Mouse (Mus musculus) embryonic facial prominence, embryonic 12.5 days (tissue): ENCODE results near the gene Rpl6. TPM values are rescaled to one million over a fixed set of nuclear protein-coding genes. Genes with fewer than 3 reads are reported as not detected.
"Not testable (repeated sequence)": the region's sequence is repeated elsewhere in the genome, so short reads cannot be mapped to it uniquely, and the experiment has no call there.

Source experiments
- ATAC-seq: fragments of 200-750 bp; cut with Nextera tagmentation; 2 replicates; pipeline ENCODE4 v1.8.0; 2017; ENCODE audit not compliant: insufficient number of reproducible peaks, insufficient read depth, low FRiP score, low TSS enrichment
- H3K27ac ChIP-seq: fragments of 300-500 bp; sonication (generic); 2 replicates; pipeline ENCODE4 v1.5.1; 2016; ENCODE audit warnings: mild to moderate bottlenecking
- H3K27me3 ChIP-seq: fragments of 300-500 bp; sonication (generic); 2 replicates; pipeline ENCODE4 v1.6.1; 2016; ENCODE audit warnings: mild to moderate bottlenecking, moderate library complexity
- H3K36me3 ChIP-seq: fragments of 300-500 bp; sonication (generic); 2 replicates; pipeline ENCODE4 v1.6.1; 2016; ENCODE audit warnings: mild to moderate bottlenecking
- H3K4me1 ChIP-seq: fragments of 300-500 bp; sonication (generic); 2 replicates; pipeline ENCODE4 v1.6.1; 2016
- H3K4me2 ChIP-seq: fragments of 300-500 bp; sonication (generic); replicated peaks from 2 replicates; pipeline ENCODE4 v1.6.1; 2016; ENCODE audit warnings: mild to moderate bottlenecking, moderate library complexity
- H3K4me3 ChIP-seq: fragments of 300-500 bp; sonication (generic); 2 replicates; pipeline ENCODE4 v1.5.1; 2016; ENCODE audit warnings: mild to moderate bottlenecking
- H3K9ac ChIP-seq: fragments of 300-500 bp; sonication (generic); 2 replicates; pipeline ENCODE4 v1.6.1; 2016; ENCODE audit warnings: mild to moderate bottlenecking, moderate library complexity
- H3K9me3 ChIP-seq: fragments of 300-500 bp; sonication (generic); 2 replicates; pipeline ENCODE4 v1.6.1; 2016; ENCODE audit warnings: mild to moderate bottlenecking, moderate library complexity
- WGBS: fragments of 180-500 bp; shearing (Covaris S2); methylation state at CpG from one replicate; pipeline ENCODE4 v1.1.7; 2016; 5-methylcytosine and 5-hydroxymethylcytosine counted together
- polyA plus RNA-seq: library from polyadenylated mRNA; unstranded; fragments of >200 nt; fragmentation: Nextera tagmentation; extraction: Ambion mirVana; gene quantifications from 2 replicates; pipeline ENCODE4 v1.2.1, GENCODE M21; 2016

Gene Rpl6
- polyA plus RNA-seq, 1 experiment from 2014 or later, result 603 TPM

DNA sequence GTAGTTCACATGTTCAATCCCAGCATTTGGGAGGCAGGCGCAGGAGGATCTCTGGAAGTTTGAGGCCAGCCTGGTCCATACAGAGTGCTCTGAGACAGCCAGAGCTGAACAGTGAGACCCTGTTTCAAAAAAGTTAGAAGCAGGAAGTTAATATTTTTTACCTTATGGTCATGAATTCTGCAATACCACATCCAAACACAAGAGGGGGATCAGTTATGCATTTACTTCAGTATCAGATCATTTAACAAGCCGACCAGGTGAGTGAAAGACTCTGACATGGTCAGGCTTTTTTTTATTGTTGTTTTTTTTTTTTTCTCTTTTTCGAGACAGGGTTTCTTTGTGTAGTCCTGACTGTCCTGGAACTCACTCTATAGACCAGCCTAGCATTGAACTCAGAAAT lies 2.5 kb upstream of the Rpl6 start:
- ATAC-seq, result no peak
- H3K27ac ChIP-seq, result no peak overlapping the region
- no peak overlapping the region for H3K9ac ChIP-seq
- peaks cover 13% of the 10 kb centered on the region for H3K36me3 ChIP-seq
- no peaks in the 10 kb centered on the region for H3K27me3 ChIP-seq
- 42% methylated on average over 3 of the region's 3 CpGs for WGBS
- no peak overlapping the region for H3K4me2 ChIP-seq
- H3K4me3 ChIP-seq, result no peak overlapping the region
- H3K9me3 ChIP-seq, result no peaks in the 10 kb centered on the region
- H3K4me1 ChIP-seq, result peaks cover 12% of the 10 kb centered on the region

DNA sequence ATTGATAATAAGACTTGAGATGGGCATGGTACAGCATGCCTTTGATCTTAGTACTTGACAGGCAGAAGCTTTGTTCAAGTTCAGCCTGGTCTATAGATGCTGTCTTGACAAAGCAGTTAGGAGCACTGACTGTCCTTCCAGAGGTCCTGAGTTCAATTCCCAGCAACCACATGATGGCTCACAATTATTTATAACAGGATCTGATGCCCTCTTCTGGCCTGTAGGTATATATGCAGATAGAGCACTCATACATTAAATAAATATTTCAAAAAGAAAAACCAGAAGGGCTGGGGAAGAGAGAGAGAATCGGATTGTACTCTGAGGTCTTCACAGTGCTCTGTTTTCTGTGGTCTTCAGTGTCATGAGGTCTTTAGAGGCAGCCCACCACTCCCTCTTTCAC lies 1.8 kb upstream of the Rpl6 start:
- peaks cover 20% of the 10 kb centered on the region for H3K36me3 ChIP-seq
- H3K9ac ChIP-seq, result no peak overlapping the region
- no peak overlapping the region for H3K4me3 ChIP-seq
- no peak overlapping the region for H3K4me2 ChIP-seq
- no peaks in the 10 kb centered on the region for H3K9me3 ChIP-seq
- no peak for ATAC-seq
- 82% methylated on average over 1 of the region's 1 CpGs for WGBS
- peaks cover 15% of the 10 kb centered on the region for H3K4me1 ChIP-seq
- no peak overlapping the region for H3K27ac ChIP-seq
- H3K27me3 ChIP-seq, result no peaks in the 10 kb centered on the region

DNA sequence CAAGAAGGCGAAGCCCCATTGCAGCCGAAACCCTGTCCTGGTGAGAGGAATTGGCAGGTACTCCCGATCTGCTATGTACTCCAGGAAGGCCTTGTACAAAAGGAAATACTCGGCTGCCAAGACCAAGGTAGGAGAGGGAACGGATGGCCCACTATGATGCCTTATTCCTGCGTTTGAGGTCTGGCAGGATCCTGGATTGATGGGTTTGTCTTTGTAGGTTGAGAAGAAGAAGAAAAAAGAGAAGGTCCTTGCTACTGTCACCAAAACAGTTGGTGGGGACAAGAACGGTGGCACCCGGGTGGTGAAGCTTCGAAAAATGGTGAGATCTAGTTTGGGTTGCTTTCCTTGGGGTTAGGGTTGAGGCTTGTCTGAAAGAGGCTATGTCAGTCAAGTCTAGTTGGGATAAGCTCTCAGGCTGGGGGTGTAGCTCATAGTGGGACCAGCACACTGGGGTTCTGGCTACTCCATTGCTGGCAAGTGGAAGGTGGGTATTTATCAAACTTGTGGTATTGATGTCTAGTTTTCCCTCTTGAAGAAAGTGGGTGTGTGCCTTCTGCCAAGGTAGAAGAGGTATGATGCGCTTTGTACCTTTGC lies 1.4 kb downstream of the Rpl6 start:
- not testable (repeated sequence) for H3K27me3 ChIP-seq, ATAC-seq, H3K9me3 ChIP-seq, H3K27ac ChIP-seq
- Histone ChIP-seq H3K9ac (peak overlapping the region; percentile 99), H3K36me3 (peaks cover 50% of the 10 kb centered on the region), H3K4me2 (peak overlapping the region; percentile 62), H3K4me3 (peak overlapping the region; percentile 98), H3K4me1 (peaks cover 18% of the 10 kb centered on the region)
- WGBS, result 74% methylated on average over 8 of the region's 10 CpGs

DNA sequence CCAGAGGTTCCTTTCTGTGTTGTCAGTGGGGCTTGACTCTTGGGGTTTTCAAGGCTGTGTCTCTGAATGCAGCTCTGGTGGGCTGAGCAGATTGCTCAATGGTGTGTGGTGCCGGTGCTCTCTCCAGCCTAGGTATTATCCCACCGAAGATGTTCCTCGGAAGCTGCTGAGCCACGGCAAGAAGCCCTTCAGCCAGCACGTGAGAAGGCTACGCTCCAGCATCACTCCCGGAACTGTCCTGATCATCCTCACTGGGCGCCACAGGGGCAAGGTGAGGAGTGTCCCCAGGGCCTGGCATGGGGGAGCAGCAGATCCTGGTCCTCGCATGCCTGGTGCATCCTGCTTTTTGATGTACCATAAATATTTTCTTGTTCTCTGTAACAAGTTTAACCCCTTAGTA lies 2.3 kb downstream of the Rpl6 start:
- Histone ChIP-seq H3K9me3 (no peaks in the 10 kb centered on the region), H3K36me3 (peaks cover 59% of the 10 kb centered on the region), H3K4me2 (peak overlapping the region; percentile 62; the same call in 1 of the 2 replicates), H3K4me3 (peak overlapping the region; percentile 98; the same call in 1 of the 2 replicates), H3K4me1 (peaks cover 18% of the 10 kb centered on the region), H3K27me3 (no peaks in the 10 kb centered on the region), H3K27ac (no peak overlapping the region), H3K9ac (peak overlapping the region; percentile 99; the same call in 1 of the 2 replicates)
- no peak for ATAC-seq
- 78% methylated on average over 9 of the region's 9 CpGs for WGBS

DNA sequence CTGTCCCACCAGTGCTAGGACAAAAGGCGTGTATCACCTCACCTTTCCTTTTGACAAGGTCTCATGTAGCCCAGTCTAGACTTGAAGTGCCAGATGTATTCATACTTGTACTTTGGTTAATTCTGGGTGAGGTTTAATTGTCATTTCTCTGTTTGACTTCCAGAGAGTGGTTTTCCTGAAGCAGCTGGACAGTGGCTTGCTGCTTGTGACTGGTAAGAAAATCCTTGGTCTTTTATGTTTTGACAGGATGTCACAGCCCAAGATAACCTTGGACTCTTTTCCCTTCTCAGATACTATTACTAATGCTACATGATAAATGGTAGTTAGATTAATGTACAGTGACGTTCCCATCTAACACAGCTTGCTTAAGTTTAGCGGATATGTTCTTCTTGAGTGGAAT lies 2.7 kb downstream of the Rpl6 start:
- Histone ChIP-seq H3K4me2 (no peak overlapping the region), H3K4me3 (no peak overlapping the region)

DNA sequence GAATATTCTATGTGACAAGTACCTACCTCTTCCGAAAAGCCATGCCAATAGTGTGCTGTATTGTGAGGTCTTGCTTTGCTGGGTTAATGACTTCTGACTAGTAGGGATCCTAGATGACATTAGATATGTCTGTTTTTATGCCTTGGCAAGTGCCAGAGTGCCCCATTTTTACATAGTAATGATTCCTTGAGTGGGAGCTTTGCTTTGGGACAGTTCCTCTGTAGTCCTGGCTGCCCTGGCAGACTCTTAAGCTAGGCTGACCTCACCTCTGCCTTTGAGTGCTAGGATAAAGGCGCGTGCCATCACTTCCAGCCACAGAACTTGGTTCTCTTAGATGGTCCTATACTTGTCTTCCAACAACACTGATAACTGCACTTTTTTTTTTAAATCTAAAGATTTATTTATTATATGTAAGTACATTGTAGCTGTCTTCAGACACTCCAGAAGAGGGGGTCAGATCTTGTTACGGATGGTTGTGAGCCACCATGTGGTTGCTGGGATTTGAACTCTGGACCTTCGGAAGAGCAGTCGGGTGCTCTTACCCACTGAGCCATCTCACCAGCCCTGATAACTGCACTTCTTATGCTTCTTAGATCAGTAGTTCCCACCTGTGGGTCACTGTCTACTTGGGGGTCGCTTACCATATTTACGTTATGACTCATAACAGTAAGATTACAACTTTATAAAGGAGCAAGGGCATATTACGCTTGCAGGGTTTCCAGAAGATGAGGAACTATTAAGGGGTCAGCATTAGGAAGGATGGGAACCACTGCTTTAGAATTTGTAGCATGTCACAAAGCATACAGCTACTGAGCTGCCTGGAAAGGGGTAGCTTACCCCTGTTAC lies 5.7 kb downstream of the Rpl6 start:
- Histone ChIP-seq H3K4me1 (peaks cover 18% of the 10 kb centered on the region), H3K36me3 (peaks cover 74% of the 10 kb centered on the region), H3K4me3 (no peak overlapping the region), H3K27ac (no peak overlapping the region), H3K27me3 (no peaks in the 10 kb centered on the region), H3K9me3 (no peaks in the 10 kb centered on the region), H3K4me2 (no peak overlapping the region), H3K9ac (no peak overlapping the region)
- 89% methylated on average over 9 of the region's 9 CpGs for WGBS
- ATAC-seq, result no peak

More for the DNA sequence above, 2.7 kb downstream of the Rpl6 start:
- Histone ChIP-seq H3K36me3 (peaks cover 63% of the 10 kb centered on the region), H3K9me3 (no peaks in the 10 kb centered on the region), H3K27me3 (no peaks in the 10 kb centered on the region), H3K27ac (no peak overlapping the region), H3K4me1 (peaks cover 18% of the 10 kb centered on the region), H3K9ac (no peak overlapping the region)
- WGBS, result 86% methylated on average over 3 of the region's 3 CpGs
- no peak for ATAC-seq

DNA sequence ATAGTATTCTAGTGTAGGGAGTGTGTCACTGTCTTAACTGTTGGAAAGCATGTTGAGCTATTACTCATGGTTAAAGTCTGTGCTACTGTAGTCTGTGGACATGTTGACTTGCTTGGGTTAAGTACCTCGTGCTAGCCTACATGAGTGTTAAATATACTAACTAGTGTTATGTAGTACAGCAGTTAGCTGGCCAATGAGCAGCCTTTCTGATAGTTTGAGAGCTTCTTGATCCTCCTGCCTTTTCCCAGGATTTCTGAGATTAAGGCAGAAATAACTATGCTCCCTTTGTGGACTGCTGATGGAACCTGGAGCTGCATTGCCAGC lies 6.3 kb downstream of the Rpl6 start:
- H3K27me3 ChIP-seq, result no peaks in the 10 kb centered on the region
- H3K4me1 ChIP-seq, result peaks cover 18% of the 10 kb centered on the region
- 93% methylated on average over 1 of the region's 1 CpGs for WGBS
- peaks cover 73% of the 10 kb centered on the region for H3K36me3 ChIP-seq
- H3K27ac ChIP-seq, result no peak overlapping the region
- no peak overlapping the region for H3K9ac ChIP-seq
- ATAC-seq, result no peak
- no peaks in the 10 kb centered on the region for H3K9me3 ChIP-seq
- no peak overlapping the region for H3K4me2 ChIP-seq
- H3K4me3 ChIP-seq, result no peak overlapping the region

DNA sequence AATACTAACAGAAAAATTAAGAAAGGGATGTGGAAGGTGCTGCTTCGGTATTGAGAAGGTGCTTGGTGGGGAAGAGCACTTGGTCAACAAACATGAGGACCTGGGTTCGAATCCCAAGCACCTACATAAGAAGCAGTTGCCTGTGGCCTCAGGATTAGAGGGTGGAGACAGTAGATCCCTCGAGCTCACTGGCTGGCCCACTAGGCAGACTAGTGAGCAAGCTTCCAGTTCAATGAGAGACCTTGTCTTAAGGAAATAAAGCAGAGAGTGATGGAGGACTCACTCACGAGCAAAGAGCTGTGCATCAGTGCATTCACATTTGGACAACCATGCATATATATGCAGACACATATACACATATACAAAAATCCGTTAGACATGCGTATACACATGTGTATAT lies 7.8 kb downstream of the Rpl6 start:
- no peak overlapping the region for H3K9ac ChIP-seq
- ATAC-seq, result no peak
- H3K4me3 ChIP-seq, result no peak overlapping the region
- 0 out of 2 replicates have a peak, but pooled peaks cover 3% of the 10 kb centered on the region for H3K4me1 ChIP-seq
- peaks cover 57% of the 10 kb centered on the region for H3K36me3 ChIP-seq
- 94% methylated on average over 6 of the region's 6 CpGs for WGBS
- no peak overlapping the region for H3K4me2 ChIP-seq
- H3K9me3 ChIP-seq, result no peaks in the 10 kb centered on the region
- H3K27ac ChIP-seq, result no peak overlapping the region
- no peaks in the 10 kb centered on the region for H3K27me3 ChIP-seq

DNA sequence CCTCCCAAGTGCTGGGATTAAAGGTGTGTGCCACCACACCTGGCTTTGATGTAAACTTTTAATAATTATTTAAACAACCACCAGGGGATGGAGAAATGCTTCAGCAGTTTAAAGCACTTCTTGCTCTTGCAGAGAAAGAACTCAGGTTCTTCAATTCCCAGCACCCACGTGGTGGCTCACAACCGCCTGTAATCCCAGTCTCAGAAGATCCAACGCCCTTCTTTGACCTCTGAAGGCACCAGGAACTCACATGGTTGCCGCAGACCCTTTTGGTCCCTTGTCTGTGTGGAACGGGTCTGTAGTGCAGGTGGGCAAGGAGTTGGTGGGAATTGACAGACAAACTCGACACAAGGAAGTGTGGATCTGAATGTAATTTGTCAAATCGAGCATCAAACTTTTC lies 10.4 kb downstream of the Rpl6 start:
- H3K27ac ChIP-seq, result no peak overlapping the region
- H3K36me3 ChIP-seq, result peaks cover 31% of the 10 kb centered on the region
- WGBS, result 53% methylated on average over 7 of the region's 7 CpGs
- H3K4me2 ChIP-seq, result no peak overlapping the region
- no peaks in the 10 kb centered on the region for H3K9me3 ChIP-seq
- no peaks in the 10 kb centered on the region for H3K27me3 ChIP-seq
- no peak overlapping the region for H3K9ac ChIP-seq
- H3K4me3 ChIP-seq, result no peak overlapping the region
- no peak for ATAC-seq
- H3K4me1 ChIP-seq, result no peaks in the 10 kb centered on the region

DNA sequence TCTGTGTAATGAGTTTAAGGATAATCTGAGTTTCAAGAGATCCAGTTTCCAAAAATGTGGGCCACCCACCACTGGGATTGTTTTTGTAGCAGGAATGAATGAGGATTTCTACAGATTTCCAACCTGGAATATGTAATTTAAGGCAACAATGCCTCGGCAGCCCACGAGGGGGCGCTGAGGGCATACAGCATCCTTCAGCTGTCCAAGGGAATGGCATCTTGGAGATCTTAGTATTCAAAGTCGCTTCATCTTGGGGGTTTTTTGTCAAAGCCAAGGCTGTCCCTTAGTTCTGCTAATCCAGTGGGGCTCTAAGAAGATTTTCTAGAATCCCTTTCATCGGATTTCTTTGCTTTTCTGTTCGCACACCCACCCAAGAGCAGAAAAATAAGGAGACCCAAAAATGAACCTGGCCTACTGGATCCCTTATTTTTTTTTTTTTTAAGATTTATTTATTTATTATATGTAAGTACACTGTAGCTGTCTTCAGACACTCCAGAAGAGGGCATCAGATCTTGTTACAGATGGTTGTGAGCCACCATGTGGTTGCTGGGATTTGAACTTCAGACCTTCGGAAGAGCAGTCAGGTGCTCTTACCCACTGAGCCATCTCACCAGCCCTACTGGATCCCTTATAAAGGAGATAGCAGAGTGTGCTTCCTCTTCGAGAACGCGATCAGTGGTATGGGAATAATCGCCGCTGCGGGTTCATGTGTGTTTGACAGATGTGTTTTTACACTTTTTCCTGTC lies 11.3 kb downstream of the Rpl6 start:
- Histone ChIP-seq H3K36me3 (peaks cover 25% of the 10 kb centered on the region), H3K4me1 (no peaks in the 10 kb centered on the region), H3K9ac (no peak overlapping the region), H3K27me3 (no peaks in the 10 kb centered on the region), H3K4me3 (no peak overlapping the region), H3K4me2 (no peak overlapping the region), H3K27ac (no peak overlapping the region), H3K9me3 (no peaks in the 10 kb centered on the region)
- 52% methylated on average over 13 of the region's 13 CpGs for whole genome bisulfite sequencing
- no peak for ATAC-seq

DNA sequence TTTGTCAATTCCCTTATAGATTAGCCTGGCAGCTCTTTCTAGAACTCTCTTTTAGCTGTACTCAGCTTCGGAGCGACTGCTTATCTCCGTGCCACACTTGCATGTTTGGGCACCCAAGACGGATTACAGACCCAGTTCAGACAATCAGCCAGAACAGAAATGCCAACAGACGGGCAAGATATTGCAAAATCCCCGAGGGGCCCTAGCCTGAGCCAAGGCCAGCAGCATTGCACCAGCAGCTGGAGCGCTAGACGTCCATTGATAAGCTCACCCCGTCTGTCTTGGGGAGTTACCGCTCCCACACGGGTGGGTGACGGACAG lies 11.8 kb downstream of the Rpl6 start:
- H3K4me3 ChIP-seq, result no peak overlapping the region
- H3K4me2 ChIP-seq, result no peak overlapping the region
- H3K27ac ChIP-seq, result no peak overlapping the region
- H3K9me3 ChIP-seq, result no peaks in the 10 kb centered on the region
- no peaks in the 10 kb centered on the region for H3K27me3 ChIP-seq
- no peak overlapping the region for H3K9ac ChIP-seq
- WGBS, result 87% methylated on average over 12 of the region's 12 CpGs
- peaks cover 20% of the 10 kb centered on the region for H3K36me3 ChIP-seq
- no peak for ATAC-seq
- H3K4me1 ChIP-seq, result peaks cover 1% of the 10 kb centered on the region; the same call in 1 of the 2 replicates
